Mouse (Mus musculus) retina, embryonic 14.5 days (tissue): ENCODE data around the gene Evi2.

Experiments
- DNase-seq: peaks from one replicate; pipeline ENCODE4 v3.0.0-alpha.2; 2015; ENCODE audit warnings: low spot score

Evi2 gene

GRCm38 (mm10) chr11:79530333-79530761 is at the start of gene Evi2, which contains the start of gene Evi2a:
Evi2 (minus strand) TSS chr11:79530589.
Evi2a (minus strand) TSS chr11:79530609.
- no peak for DNase-seq

DNA sequence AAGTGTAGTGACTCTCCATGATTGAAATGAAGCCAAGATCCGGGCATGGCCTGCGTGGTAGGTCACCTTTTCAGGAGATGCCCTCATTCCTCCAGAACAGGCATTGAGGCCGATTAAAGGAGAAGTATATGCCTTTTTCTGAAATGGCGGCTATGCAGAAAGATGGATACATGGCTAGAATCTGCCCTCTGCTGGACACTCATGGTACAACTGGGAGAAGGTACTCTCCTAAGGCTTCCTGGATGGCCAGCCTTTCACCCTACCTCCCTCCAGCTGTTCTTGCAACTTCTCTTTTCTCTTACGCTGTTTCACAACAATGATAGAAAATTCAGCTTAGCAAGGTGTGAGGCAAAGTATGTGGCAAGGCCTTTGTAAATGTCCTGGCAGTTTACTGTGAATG is 47.4 kb upstream of the Evi2 start:
- DNase-seq: peak; percentile 92

- DNase-seq: no peak
Measured at GRCm38 (mm10) chr11:79575383-79576073, 45.1 kb upstream of the Evi2 start.

- DNase-seq: no peak
Measured at GRCm38 (mm10) chr11:79573836-79574235, 43.4 kb upstream of the Evi2 start.

GRCm38 (mm10) chr11:79570319-79570718 is 39.9 kb upstream of the Evi2 start:
- DNase-seq: no peak

GRCm38 (mm10) chr11:79568197-79568911 is 38.0 kb upstream of the Evi2 start:
- DNase-seq: no peak

- no peak for DNase-seq
Measured at GRCm38 (mm10) chr11:79566947-79567346, 36.6 kb upstream of the Evi2 start.

GRCm38 (mm10) chr11:79563493-79563892 is 33.1 kb upstream of the Evi2 start:
- no peak for DNase-seq

- DNase-seq: no peak
Measured at GRCm38 (mm10) chr11:79560536-79560935, 30.1 kb upstream of the Evi2 start.

DNA sequence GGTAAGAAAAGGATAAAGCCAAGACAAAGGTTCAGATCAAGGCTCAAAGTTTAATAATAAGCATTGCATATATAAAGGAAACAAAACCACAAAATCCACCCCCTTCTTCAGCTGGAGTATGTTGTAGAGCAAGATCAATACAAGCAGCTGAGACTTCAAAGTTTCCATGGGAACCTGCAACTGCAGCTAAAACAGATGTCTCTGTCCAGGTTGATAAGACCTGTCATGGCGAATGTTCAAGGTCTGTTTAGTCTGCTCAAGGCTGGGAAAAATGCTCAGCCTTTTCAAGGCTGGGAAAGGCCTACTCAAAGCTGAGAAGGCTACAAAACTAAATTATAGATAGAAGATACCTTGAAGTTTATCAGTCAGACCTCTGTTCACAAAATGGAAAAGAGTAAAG is 22.2 kb upstream of the Evi2 start:
- DNase-seq: no peak

- no peak for DNase-seq
Measured at GRCm38 (mm10) chr11:79536293-79536692, 5.9 kb upstream of the Evi2 start.

DNA sequence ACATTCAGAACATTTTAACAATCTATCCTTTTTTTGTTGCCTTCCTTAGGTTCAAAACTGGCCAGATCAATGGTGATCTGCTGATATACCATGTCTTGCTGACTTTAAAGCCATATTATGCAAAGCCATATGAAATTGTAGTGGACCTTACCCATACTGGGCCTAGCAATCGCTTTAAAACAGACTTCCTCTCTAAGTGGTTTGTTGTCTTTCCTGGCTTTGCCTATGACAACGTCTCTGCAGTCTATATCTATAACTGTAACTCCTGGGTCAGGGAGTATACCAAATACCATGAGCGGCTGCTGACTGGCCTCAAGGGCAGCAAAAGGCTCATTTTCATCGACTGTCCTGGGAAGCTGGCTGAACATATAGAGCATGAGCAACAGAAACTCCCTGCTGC is 5.2 kb upstream of the Evi2 start:
- no peak for DNase-seq

DNA sequence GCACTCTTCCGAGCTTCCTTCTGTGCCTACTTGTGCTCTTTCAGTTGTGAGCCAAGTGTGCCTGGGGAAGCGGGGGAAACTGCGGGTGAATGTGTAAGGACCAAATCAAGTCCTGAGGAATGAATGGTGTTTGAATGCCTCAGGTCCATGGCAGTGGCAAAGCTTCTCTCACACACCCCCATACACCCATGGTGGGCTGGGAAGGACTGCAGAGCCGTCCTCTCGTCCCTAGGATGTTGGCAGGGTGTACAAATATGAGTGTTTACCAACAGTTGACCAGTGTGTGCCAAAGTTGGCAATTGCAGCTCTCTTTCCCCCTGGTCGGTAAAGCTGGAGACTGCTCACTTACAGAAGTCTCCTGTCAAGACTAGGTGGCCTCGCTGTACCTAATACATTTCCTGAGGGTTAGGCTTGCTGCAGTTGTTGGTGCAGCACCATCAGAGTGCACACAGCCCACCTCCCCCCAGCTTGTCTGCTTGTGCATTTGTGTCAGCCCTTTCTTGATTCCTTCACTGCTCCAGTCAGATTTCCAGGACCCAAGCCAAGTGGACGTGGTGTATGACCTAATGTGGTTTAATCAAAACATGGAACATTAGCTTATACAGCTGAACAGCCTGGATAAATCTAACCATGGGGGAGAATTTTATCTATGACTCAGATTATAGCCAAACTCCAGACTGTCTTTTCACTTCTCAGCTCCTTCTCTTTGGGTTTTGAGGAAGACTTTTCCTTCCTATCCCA is 3.7 kb upstream of the Evi2 start:
- DNase-seq: no peak

GRCm38 (mm10) chr11:79533311-79533710 is 2.9 kb upstream of the Evi2 start:
- no peak for DNase-seq

- DNase-seq: no peak
Measured at GRCm38 (mm10) chr11:79531485-79531884, 1.1 kb upstream of the Evi2 start.

DNA sequence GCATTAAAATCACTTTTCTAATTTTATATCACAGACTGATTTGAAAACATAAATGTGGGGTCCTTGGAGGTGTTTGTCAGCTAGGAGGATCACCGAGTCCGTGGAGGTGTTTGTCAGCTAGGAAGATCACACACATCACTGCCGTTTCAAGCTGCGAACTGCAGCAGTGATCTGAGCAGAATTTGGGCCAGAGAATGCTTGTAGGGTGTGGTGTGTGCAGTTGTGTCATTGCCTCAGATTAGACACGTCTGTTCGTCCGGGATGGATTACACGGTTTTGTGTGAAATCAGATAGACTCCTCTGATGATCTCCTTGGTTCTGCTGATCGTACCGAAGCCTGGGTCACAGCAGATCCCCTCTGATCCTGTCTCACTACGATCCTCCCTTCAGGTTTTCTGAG is 385 bp upstream of the Evi2 start:
- DNase-seq: no peak

DNA sequence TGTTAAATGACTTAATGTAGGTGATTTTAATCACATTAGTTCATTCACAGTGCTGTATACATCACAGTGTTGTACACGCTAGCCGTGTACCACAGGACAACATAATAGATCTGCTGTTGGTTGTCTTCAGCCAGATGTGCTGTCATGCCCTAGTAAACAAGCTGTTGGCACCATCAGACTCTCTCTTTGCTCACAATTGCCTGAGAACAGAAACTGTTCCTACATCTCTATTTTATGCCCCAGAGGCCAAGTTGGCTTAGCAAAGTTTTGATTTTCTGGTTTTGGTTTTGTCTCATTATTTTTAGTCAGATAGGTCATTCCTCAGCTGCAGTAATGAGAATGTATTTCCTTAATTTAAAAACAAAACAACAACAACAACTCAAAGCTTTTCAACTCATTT is 653 bp downstream of the Evi2 start:
- DNase-seq: no peak

DNA sequence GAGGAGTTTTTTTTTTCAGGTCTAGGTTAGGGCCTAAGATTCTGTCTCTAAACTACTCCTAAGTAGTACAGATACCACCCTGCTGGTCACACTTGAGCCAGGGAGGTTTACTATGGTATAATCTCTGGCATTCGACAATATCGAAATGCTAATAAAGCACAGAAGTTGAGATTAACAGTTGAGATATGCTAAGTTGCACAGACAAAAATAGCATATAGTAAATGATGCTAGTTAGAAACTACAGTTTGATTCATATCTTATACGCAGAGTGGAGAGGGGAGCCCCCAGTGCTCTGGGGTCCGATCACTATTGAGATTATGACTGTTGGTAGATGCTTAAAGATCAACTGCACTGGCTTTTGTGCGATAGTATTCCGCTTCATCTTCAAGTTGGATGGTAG is 1.2 kb downstream of the Evi2 start:
- no peak for DNase-seq

DNA sequence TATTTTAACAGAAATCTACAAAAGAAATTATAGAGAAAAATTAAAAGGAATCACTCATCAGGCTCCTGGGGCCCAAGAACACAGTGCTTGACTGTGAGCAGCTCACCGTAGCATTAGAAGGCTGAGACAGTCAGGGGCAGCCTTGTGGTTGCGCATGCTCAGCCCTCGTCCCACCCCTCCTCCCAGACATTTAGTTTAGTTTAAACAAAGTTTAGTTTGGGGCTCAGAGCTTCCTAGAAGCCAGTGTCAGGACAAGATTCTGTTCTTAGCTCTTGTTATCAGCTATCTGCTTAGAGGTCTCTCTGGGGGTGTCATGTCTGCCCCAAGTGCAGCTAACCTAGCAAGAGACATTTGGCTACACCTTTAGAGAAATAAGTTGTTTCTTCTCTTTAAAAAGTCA is 1.8 kb downstream of the Evi2 start:
- no peak for DNase-seq

DNA sequence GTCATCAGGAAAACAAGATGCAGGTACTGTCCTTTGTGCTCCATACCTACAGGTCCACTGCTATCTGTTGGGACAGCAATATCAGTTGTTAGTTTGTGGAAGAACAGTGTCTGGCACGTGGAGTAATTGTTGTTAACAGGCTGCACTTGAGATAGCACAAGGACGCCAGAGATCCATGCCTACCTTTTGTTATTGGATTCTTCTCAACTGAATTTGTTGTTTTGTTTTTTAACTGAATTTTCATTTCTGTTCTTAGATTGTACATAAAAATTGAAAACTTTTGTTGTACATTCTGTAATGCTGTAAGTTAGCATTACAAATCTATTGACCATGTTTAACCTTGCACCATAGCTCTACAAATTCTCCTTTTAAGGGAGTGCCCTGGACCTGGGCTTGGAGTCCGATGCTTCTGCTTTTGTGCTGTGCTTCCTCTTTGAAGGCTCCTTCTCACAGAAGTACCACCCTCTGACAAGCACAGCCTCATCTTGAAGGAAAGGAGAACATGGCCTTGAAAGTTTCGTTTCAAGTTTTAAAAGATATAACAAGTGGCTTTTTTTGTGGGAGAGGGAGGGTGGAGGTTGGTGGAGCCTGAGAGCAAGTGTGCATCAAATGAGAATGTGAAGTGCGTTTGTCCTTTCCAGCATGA is 2.5 kb downstream of the Evi2 start:
- DNase-seq: no peak

DNA sequence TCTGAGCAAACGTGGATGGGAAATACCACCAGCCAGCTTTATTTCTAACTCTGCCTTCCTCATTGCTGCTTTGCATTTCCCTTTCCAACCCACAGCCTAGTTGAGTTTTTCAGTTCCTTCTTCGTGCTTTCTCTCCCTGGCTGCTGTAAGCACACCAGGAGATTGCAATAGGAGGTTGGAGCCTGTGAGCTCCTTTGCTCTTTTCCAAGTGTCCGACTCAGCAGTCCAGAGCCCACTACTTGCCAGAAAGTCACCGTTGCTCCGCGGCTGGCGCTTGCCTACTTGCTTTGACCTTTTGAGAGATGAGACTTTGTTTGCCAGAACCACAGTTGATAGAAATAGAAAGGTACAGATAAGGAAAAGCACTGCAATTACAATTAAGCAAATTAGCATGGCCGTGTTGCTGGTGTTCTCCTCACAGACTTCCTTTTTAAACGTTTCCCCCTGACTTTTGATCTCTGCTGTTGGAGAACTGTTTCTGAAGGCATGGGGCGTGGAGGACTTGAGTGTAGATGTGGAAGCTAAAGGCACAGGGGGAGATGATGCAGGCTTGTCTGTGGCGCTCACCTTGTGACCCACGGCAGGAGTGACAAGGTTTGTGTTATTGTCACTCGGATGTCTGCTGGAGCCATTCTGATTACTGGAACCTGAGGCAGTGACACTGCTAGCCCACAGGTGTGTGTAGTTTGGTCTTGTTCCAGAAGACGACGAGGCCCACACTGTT is 3.2 kb downstream of the Evi2 start:
- DNase-seq: no peak

DNA sequence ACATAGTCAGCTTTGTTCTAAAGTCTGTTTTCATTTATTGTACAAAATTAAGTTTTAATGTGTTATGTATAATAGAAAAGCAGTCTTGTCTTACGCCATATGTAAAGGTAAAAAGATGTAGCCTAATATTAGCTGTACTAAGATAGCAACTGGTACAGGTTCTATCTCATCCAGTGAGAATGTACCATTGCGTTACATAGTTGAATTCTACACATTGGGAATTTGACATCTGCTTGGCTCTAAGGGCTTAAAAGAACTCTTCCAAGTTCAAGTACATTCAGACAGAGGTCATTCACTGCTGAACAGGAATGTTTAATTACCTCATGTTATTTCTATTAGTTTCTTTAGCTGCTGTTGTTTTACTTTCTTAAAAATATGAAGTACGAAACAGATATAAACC is 3.8 kb downstream of the Evi2 start:
- DNase-seq: no peak
